Mouse (Mus musculus): Measurements from ENCODE around the gene Msmo1. TPM values are rescaled to one million over a fixed set of nuclear protein-coding genes. Genes with fewer than 3 reads are reported as not detected.

Msmo1 gene
- total RNA-seq (2023), result 25.9 TPM

GRCm38 (mm10) chr8:64733271-64733943, at the start of gene Msmo1:
TSS of gene Msmo1 (minus strand) at chr8:64733792.

GRCm38 (mm10) chr8:64692651-64693201, 40.9 kb downstream of the Msmo1 start, which contains the start of gene Cpe:
TSS of gene Cpe (minus strand) at chr8:64693054.

Other genes with a start within 250 kb of the Msmo1 start
- gene Cpe, start 40.7 kb downstream of the Msmo1 start, total RNA-seq (2023), result not detected
- 25.5 TPM for gene Klhl2, start 116.2 kb upstream of the Msmo1 start, total RNA-seq (2023)
- gene Tmem192, start 213.4 kb upstream of the Msmo1 start, total RNA-seq (2023), result 37.4 TPM